Comparison of ENCODE assay signal across 7 mouse cellular contexts in the genomic region with DNA sequence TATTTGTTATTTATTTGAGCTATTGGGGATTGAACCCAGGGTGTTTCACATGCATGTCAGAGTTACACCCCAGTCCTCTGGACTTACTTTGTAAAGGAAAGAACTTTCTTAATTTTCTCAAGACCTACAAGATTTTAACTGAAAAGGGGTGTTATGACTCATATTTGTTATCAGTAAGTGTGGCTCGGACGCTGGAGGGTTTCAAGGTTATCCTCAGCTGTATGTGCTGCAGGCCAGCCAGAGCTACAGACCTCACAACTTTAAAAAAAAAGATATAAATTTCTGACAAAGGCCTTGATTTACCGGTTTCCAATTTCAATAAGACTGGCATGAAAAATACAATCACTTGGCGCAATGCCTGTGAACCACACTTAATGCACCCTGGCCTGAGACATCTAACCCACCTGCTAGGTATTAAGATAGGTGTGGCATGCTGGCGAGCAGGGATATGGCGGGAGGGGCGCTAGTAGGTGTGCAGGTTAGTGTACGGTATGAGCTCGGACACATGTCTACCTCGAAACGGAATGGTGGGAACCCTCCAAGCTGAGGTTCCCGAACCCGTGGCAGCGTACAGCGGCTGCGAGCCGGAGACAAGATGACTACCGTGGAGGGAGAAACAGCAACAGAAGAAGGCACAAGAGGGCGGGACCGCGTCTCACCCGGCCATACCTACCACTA. TPM values are rescaled to one million over a fixed set of nuclear protein-coding genes. Genes with fewer than 3 reads are reported as not detected.
DNase-seq lines count a peak whose midpoint lies in the region; ATAC-seq lines count a peak whose summit lies in the region.

No protein-coding gene starts in this region.

- DNase-seq in lung, postnatal 36 days: no peak
- DNase-seq in gastrocnemius, adult 18-20 months (ENCODE audit: low spot score): no peak
- no peak for DNase-seq in spleen, postnatal 4 days (ENCODE audit: low spot score in 2 of 2)

- no peaks in the 10 kb centered on the region for H3K9me3 ChIP-seq in lung, embryonic 16.5 days (ENCODE audit: control insufficient read depth, low read length)
- H3K9me3 ChIP-seq in embryonic facial prominence, embryonic 15.5 days (replicated peaks): no peaks in the 10 kb centered on the region
- no peaks in the 10 kb centered on the region for H3K9me3 ChIP-seq in intestine, embryonic 15.5 days
- H3K9me3 ChIP-seq in neural tube, embryonic 14.5 days (ENCODE audit: control insufficient read depth, low read length): no peaks in the 10 kb centered on the region

- peak overlapping the region; percentile 81 for H3K4me2 ChIP-seq in lung, embryonic 16.5 days (ENCODE audit: low read depth, low read length)
- H3K4me2 ChIP-seq in embryonic facial prominence, embryonic 15.5 days (replicated peaks): peak overlapping the region; percentile 74
- peak overlapping the region; percentile 70 for H3K4me2 ChIP-seq in intestine, embryonic 15.5 days (replicated peaks)
- H3K4me2 ChIP-seq in neural tube, embryonic 14.5 days (ENCODE audit: low read depth, low read length): peak overlapping the region; percentile 78

- under 1% methylated on average over 22 of the region's 22 CpGs for WGBS in lung, embryonic 16.5 days
- WGBS in embryonic facial prominence, embryonic 15.5 days: 2% methylated on average over 22 of the region's 22 CpGs
- under 1% methylated on average over 22 of the region's 22 CpGs for WGBS in intestine, embryonic 15.5 days
- 3% methylated on average over 22 of the region's 22 CpGs for WGBS in neural tube, embryonic 14.5 days

- no peak; the same call in 1 of the 2 replicates for ATAC-seq in lung, embryonic 16.5 days (ENCODE audit: low read depth)
- ATAC-seq in embryonic facial prominence, embryonic 15.5 days (ENCODE audit: insufficient number of reproducible peaks, low FRiP score, low TSS enrichment, low read depth): no peak
- ATAC-seq in intestine, embryonic 15.5 days: peak; percentile 64
- peak; percentile 53; the same call in 1 of the 2 replicates for ATAC-seq in neural tube, embryonic 14.5 days (ENCODE audit: low read depth)

- peak overlapping the region; percentile 82 for H3K9ac ChIP-seq in lung, embryonic 16.5 days (ENCODE audit: low read length)
- peak overlapping the region; percentile 75 for H3K9ac ChIP-seq in embryonic facial prominence, embryonic 15.5 days
- H3K9ac ChIP-seq in intestine, embryonic 15.5 days: peak overlapping the region; percentile 77
- H3K9ac ChIP-seq in neural tube, embryonic 14.5 days (replicated peaks; ENCODE audit: low read depth, low read length): peak overlapping the region; percentile 82

- 0 out of 2 replicates have a peak, but pooled peaks cover 4% of the 10 kb centered on the region for H3K36me3 ChIP-seq in lung, embryonic 16.5 days (ENCODE audit: control insufficient read depth, insufficient read depth, low read length)
- H3K36me3 ChIP-seq in embryonic facial prominence, embryonic 15.5 days: peaks cover 7% of the 10 kb centered on the region; the same call in 1 of the 2 replicates
- H3K36me3 ChIP-seq in intestine, embryonic 15.5 days: peaks cover 2% of the 10 kb centered on the region; the same call in 1 of the 2 replicates
- no peaks in the 10 kb centered on the region for H3K36me3 ChIP-seq in neural tube, embryonic 14.5 days (ENCODE audit: control insufficient read depth, insufficient read depth, low read length)

- no peaks in the 10 kb centered on the region for H3K27me3 ChIP-seq in lung, embryonic 16.5 days (ENCODE audit: control insufficient read depth, insufficient read depth, low read depth, low read length)
- no peaks in the 10 kb centered on the region for H3K27me3 ChIP-seq in embryonic facial prominence, embryonic 15.5 days
- H3K27me3 ChIP-seq in intestine, embryonic 15.5 days (replicated peaks): no peaks in the 10 kb centered on the region
- H3K27me3 ChIP-seq in neural tube, embryonic 14.5 days (ENCODE audit: control insufficient read depth, insufficient read depth, low read length): no peaks in the 10 kb centered on the region

- peaks cover 4% of the 10 kb centered on the region for H3K4me1 ChIP-seq in lung, embryonic 16.5 days (replicated peaks; ENCODE audit: control insufficient read depth, insufficient read depth, low read length)
- H3K4me1 ChIP-seq in embryonic facial prominence, embryonic 15.5 days: peaks cover 16% of the 10 kb centered on the region
- no peaks in the 10 kb centered on the region for H3K4me1 ChIP-seq in intestine, embryonic 15.5 days (replicated peaks)
- H3K4me1 ChIP-seq in neural tube, embryonic 14.5 days (ENCODE audit: control insufficient read depth, insufficient read depth, low read length): 0 out of 2 replicates have a peak, but pooled peaks cover 3% of the 10 kb centered on the region

- peak overlapping the region; percentile 97 for H3K27ac ChIP-seq in lung, embryonic 16.5 days (ENCODE audit: low read length)
- H3K27ac ChIP-seq in embryonic facial prominence, embryonic 15.5 days (replicated peaks): peak overlapping the region; percentile 96
- H3K27ac ChIP-seq in intestine, embryonic 15.5 days: peak overlapping the region; percentile 97
- H3K27ac ChIP-seq in neural tube, embryonic 14.5 days (ENCODE audit: low read depth, low read length): peak overlapping the region; percentile 83

- peak overlapping the region; percentile 78 for H3K4me3 ChIP-seq in lung, embryonic 16.5 days (ENCODE audit: low read length)
- peak overlapping the region; percentile 75 for H3K4me3 ChIP-seq in embryonic facial prominence, embryonic 15.5 days (replicated peaks)
- H3K4me3 ChIP-seq in intestine, embryonic 15.5 days (replicated peaks): peak overlapping the region; percentile 73
- H3K4me3 ChIP-seq in neural tube, embryonic 14.5 days (ENCODE audit: low read depth, low read length): peak overlapping the region; percentile 56

RNA-seq across cellular contexts. Expression of gene B3gntl1, which starts 0.5 kb away (rescaled TPM):
- 6.8 and 7.1 TPM in 2 replicates for polyA plus RNA-seq in lung, embryonic 16.5 days (2015; fragmentation: Nextera tagmentation; extraction: Ambion mirVana)
- polyA plus RNA-seq in embryonic facial prominence, embryonic 15.5 days (2015; fragmentation: Nextera tagmentation; extraction: Ambion mirVana): 9.8 and 9.9 TPM in 2 replicates
- polyA plus RNA-seq in intestine, embryonic 15.5 days (2015; fragmentation: Nextera tagmentation; extraction: Ambion mirVana): 7.3 and 8.0 TPM in 2 replicates
- polyA plus RNA-seq in neural tube, embryonic 14.5 days (2014; fragmentation: Nextera tagmentation; extraction: Ambion mirVana): 6.0 and 6.1 TPM in 2 replicates
- total RNA-seq in gastrocnemius, adult 18-20 months (2021): 1 to 10 TPM; 2.3 to 2.9 TPM

RNA-seq across cellular contexts. Expression of gene Metrnl, which starts 28.9 kb away (rescaled TPM):
- polyA plus RNA-seq in lung, embryonic 16.5 days (2015; fragmentation: Nextera tagmentation; extraction: Ambion mirVana): 25.8 and 30.1 TPM in 2 replicates
- 76.3 and 77.3 TPM in 2 replicates for polyA plus RNA-seq in embryonic facial prominence, embryonic 15.5 days (2015; fragmentation: Nextera tagmentation; extraction: Ambion mirVana)
- polyA plus RNA-seq in intestine, embryonic 15.5 days (2015; fragmentation: Nextera tagmentation; extraction: Ambion mirVana): 34.2 and 40.5 TPM in 2 replicates
- polyA plus RNA-seq in neural tube, embryonic 14.5 days (2014; fragmentation: Nextera tagmentation; extraction: Ambion mirVana): 21.1 and 21.5 TPM in 2 replicates
- total RNA-seq in gastrocnemius, adult 18-20 months (2021): 1 to 10 TPM; 4.2 to 9.1 TPM

Comparison
In these comparisons a context has a peak if more than half of its experiments do, and no peak if none do; other contexts are left out.
1. ATAC-seq: peak in intestine, embryonic 15.5 days (single experiment) and neural tube, embryonic 14.5 days (single experiment); none in lung, embryonic 16.5 days (single experiment) and embryonic facial prominence, embryonic 15.5 days (single experiment).
2. Peak in every context shown above with its lines, with median percentiles within 50 percentile points of each other: H3K27ac ChIP-seq, H3K4me2 ChIP-seq, H3K4me3 ChIP-seq and H3K9ac ChIP-seq.